Mouse (Mus musculus): ENCODE results near the gene Dclk2.

The Dclk2 gene

DNA sequence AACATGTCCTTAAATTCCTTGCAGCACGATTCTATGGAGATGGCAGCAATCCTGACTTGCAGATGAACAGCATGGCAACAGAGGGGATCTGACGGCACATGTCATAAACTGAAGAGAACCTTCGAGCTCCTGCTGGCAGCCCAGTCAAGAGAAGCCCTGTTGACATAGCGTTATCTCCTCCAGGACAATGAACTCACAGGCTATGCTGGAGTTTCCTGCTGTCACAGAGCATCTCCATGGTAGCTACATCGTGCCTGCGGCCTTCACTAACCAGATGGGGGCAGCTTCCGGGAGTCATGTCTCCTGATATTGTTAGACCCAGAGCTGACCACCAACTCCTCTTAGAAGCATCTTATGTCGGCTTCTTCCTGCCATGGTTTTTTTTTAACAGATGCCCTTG is 117.8 kb downstream of the Dclk2 start:
- no peak for DNase-seq (ENCODE audit: inconsistent age in 2 of 2, low spot score in 1 of 2)

DNA sequence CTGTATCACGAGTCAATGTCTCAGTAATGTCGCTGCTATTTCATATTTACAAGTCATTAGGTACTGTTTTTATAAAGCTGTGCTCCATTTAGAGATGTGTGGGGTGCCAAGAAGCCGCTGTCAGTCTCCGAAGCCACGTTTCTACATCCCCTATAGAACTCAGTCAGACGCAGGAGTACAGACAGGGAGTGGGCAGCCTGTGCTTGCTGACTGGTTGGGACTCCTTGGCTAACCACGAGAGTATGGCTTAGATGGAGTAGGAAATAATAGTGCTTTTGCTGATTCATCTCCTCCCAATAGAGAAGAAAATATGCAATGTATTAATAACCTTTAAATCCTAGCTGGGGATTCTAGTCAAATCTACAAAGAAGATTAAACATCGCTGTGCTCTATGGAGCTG is 119.8 kb downstream of the Dclk2 start:
- DNase-seq (ENCODE audit: inconsistent age in 2 of 2, low spot score in 1 of 2): no peak

DNA sequence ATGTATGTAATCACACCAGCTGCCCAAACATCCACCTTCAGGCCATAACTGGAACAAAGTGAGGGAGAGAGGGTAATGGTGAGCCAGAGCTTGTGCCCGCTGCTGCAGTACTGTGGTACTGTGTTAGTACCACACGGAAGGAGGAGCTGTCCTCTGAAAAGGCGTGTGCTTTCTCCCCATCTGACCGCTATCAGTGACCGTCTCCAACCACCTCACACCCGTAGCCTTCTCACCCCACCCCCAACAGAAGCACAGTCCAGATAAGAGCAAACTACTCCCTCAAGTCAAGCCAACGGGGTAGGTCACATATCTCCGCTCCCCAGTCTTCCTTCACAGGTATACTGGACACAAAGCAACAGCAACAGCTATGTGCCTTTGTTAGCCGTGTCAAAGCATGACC is 121.6 kb downstream of the Dclk2 start:
- no peak for DNase-seq (ENCODE audit: inconsistent age in 2 of 2, low spot score in 1 of 2)

DNA sequence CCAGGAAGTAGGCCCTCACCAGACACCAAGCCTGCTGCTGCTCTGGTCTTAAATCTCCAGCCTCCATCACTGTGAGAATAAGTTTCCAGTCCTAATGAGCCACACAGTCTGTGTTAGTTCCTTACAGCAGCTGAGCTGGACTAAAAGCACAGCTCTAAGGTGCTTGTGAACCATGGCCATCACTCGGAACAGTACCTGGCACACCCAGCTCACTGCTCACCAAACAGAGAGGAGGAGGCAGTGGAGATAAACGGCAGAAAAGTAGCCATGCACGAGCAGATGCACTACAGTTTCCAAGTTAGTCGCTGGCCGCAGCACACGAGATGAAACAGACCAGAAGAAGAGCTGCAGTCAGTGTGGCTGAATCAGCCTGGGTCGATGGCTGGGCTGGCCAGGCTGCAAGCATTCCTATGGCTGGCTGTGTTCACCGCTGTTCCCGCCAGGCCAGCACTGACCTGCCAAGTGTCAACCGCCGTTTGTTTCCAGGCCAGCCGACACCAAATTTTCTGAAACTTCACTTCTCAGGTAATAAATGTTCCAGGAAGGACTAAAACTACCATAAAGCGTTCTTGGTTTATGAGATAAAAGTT is 122.7 kb downstream of the Dclk2 start:
- no peak for DNase-seq (ENCODE audit: inconsistent age in 2 of 2, low spot score in 1 of 2)

DNA sequence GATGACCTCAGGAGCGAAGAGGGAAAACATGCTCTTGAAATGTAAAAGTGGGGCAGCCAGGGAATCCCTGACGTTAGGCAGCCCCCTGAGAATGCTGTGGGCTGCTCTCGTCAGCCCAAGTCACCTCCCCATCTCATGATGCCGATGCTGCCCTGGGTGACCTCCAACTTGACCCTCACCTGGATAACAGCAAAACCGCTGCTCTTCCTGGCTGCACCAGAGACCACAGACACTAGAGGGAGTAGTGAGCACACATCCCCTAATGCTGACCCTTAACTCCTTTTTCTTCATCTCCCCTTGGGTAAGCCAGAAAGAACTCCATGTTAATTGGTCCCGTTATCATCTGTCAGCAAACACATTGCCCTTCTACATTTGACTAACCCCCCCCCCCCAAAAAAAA is 123.9 kb downstream of the Dclk2 start:
- peak in 1 of 2 experiments; percentile 45 for DNase-seq (ENCODE audit: inconsistent age in 2 of 2, low spot score in 1 of 2)

DNA sequence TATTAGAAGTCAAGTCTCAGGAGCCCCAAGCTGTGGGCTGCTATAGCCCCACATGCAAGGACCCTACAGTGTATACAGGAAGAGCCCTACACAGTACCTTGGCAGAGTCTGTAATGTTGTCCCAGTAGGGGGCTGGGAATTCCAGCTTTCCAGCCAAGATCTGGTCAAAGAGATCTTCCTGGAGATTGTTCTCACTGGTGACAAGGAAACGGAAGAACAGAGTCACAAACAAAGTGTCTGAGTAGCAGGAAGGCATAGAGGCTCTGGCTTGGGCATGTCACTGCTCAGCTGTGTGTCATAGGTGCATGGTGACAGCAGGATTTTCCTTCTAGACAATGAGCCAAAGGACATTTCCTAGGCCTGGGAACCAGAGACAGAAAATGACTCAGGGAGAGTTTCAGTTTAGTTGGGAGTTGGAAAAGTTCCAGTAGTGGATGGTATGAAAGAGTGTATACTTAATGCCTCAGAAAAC is 126.9 kb downstream of the Dclk2 start:
- DNase-seq (ENCODE audit: inconsistent age in 2 of 2, low spot score in 1 of 2): peak; percentile 50 to 80

DNA sequence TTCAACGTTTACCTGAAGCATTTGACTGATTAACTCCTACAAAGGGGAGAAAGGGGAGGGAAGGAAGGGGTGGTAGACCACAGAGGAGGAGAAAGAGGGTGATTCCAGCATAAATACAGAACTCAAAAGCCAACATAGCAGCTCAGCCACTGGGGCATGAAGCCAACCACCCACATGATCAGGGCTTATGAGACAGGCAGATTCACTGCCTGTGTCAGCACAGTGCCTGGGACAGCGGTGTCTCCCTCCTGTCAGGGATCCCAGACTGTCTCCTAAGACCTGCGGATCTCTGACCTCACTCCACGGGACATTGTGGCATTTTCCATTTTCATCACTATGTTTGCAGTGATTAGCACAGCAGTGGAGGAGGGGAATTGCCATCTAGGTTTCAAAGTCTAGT is 127.4 kb downstream of the Dclk2 start:
- peak in 1 of 2 experiments; percentile 44 for DNase-seq (ENCODE audit: inconsistent age in 2 of 2, low spot score in 1 of 2)

DNA sequence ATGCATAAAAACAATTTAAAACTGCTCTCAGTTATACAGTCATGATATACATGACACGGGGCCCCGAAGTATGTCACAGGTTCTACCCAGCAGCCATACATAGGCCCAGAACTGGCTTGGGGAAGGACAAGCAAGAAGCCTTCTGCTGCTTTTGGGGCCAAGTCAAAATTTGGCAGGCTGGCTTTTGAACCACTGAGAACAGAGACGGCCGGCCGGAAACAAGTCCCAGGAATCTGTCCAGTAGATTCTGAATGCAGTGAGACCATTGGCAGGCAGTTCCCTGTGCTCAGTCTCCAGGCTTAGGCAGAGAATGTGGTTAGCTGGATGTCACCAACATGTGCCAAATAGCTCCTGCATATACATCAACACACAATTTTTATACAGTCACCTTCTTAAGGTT is 130.9 kb downstream of the Dclk2 start:
- no peak for DNase-seq (ENCODE audit: inconsistent age in 2 of 2, low spot score in 1 of 2)

DNA sequence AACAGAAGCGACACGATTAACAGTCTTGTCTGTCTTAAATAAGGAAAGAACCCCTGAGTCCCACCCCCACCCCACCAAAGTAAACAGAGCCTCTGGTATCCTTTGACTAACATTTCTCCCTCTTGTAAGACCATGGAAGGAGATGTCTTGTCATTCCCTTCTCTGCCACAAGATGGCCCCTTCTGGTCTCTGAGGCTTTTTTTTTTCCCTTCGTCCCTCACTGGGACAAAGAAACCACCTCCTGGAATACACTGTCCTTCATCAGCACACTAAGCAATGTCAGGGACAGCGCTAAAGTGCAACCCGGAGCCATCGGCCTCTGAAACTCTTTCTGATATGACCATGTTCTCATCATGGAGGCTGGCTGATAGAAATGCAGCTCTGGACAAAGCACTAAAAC is 131.9 kb downstream of the Dclk2 start:
- DNase-seq (ENCODE audit: inconsistent age in 2 of 2, low spot score in 1 of 2): peak; percentile 65 to 93

DNA sequence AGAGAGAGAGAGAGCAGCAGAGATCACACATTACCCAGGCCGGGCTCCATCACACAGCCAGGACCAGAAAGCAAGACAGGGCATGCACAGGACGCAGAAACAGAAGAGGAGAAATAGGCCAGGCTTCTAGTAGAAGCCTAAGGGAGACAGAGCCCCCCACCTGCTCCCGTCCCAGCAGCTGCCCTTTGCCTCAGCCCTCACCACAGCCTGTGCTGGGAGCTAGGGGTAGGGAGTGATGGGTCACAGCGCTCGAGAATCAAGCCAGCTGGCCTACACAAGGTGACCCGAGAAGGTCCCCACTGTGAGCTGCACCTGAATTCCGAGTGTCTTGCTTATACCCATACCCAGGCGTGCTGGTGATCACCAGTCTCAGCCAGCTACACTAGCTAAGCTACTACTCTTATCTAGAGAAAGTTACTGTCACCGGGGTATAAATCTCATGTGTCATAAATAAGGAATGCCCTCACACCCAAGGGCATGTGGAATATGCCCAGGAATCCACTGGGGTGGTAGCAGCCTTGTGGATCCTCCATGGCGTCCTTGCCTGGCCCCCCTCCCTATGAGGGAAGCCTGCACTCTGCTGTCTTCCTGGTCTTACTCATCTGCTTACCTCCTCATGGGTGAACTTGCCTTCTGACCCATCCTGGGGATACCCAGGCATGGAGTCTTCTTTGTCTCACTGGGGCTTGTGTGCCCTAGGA is 133.1 kb downstream of the Dclk2 start:
- peak in 1 of 2 experiments; percentile 68 for DNase-seq (ENCODE audit: inconsistent age in 2 of 2, low spot score in 1 of 2)

DNA sequence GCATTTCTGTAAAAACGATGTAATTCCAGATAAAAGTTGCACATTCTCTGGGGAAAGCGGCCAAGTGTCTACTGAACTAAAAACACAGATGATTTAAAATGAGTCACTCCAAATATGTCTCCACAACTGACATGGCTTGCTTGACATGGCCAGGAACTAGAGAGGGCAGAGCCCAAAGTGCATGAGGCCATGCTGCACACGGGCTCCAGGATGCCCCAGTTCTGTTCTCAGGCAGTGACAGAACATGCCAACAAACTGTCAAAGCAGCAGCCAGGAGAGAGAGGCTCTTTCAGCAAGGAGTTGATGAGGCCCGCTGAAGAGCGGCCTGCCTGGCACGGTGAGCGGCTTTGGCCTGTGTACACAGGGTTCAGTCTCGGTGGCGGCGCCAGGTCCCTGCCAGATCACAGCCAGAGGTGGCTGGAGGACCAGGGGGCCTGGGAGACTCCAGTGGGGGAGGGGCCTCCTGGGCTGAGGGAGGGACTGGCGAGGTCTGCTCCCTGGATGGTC is 133.8 kb downstream of the Dclk2 start:
- DNase-seq (ENCODE audit: inconsistent age in 2 of 2, low spot score in 1 of 2): peak; percentile 47 to 84

DNA sequence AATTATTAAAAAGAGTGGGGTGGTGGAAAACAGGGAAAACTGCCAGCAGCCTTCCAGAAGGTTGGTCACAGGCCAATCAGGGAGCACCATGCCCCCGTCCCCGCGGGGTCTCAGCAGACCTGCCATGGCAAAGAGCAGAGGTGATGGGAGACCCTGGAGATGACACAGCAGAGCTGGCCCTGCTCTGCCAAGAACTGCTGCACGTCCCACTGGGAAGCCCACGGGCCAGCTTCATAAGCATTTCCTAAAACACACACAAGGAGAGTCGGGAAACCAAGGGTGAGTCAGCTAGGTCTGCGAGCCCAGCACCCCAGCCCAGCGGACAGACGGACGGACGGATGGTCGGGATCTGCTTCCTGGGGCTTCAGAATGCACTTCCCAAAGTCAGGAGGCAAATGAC is 134.4 kb downstream of the Dclk2 start:
- no peak for DNase-seq (ENCODE audit: inconsistent age in 2 of 2, low spot score in 1 of 2)

DNA sequence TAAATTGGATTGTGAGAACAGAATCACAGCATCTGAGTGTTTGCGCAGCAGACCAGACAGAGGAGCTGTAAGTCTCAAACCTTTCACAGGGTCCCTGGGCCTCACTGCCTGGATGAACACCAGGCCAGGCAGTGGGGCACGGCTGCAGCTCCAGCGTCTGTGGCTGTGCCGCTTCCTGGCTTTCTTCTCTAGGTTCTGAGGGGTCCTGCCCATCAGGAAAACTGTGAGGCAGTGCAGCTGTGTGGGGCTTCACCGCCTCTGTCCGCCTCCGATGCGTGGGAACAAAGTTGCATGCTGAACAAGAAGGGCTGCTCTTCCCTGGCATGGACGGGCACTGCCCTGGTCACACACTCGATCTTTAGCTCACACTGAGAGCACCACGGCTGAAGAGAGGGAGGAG is 135.7 kb downstream of the Dclk2 start:
- no peak for DNase-seq (ENCODE audit: inconsistent age in 2 of 2, low spot score in 1 of 2)

DNA sequence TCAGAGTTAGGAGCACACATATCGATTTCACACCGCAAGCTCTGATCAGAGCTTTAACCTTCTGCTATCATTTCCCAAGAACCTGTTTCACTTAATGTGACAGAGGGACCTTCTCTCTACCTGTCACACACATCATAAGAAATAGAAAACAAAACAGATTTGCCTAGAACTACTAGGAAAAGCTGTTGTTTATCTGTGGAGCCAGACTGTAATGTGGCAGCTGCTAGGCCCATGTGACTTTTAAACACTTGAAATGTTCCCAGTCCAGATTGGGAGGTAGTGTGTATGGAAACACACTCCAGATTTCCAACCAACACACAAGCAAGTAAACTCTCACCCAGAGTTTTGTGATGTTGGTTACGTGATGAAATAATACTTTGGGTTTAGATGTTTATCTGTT is 136.6 kb downstream of the Dclk2 start:
- no peak for DNase-seq (ENCODE audit: inconsistent age in 2 of 2, low spot score in 1 of 2)

DNA sequence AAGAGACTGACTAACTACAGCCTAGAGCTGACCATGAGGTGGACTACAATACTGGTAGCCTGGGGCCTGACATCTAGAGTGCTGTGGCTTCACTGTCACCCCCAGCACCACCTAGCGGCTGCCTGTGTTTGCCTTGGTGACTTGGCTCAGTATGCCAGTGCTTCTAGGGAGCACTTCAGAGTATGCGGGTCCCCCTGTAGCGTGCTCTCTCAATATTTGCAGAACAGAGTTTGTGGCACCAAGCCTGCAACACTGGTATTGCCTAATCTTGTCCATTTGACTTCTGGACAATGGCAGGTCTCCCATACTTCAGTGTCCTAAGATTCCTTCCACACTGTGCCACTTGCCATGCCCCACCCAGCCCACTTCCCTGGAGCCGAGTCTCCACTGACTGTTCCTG is 140.9 kb downstream of the Dclk2 start:
- DNase-seq (ENCODE audit: inconsistent age in 2 of 2, low spot score in 1 of 2): no peak

DNA sequence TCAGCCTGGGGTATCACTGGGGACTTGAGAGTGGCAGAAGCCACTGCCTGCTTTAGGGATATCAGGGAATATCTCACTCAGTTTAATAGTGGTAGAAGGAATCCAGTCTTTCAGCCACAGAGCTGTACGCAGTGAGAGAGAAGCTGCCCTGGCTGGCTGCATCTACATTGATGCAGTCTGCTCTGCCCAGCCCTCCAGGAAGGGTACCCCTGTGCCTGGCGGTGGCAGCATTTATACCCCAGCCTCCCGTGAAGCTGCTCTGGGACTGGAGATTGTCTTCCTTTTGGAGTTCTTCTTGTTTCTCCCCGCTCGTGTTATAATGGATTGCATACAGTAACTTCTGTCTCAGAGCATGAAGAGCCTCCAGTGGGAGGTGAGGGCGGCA is 145.2 kb downstream of the Dclk2 start:
- DNase-seq (ENCODE audit: inconsistent age in 2 of 2, low spot score in 1 of 2): no peak

DNA sequence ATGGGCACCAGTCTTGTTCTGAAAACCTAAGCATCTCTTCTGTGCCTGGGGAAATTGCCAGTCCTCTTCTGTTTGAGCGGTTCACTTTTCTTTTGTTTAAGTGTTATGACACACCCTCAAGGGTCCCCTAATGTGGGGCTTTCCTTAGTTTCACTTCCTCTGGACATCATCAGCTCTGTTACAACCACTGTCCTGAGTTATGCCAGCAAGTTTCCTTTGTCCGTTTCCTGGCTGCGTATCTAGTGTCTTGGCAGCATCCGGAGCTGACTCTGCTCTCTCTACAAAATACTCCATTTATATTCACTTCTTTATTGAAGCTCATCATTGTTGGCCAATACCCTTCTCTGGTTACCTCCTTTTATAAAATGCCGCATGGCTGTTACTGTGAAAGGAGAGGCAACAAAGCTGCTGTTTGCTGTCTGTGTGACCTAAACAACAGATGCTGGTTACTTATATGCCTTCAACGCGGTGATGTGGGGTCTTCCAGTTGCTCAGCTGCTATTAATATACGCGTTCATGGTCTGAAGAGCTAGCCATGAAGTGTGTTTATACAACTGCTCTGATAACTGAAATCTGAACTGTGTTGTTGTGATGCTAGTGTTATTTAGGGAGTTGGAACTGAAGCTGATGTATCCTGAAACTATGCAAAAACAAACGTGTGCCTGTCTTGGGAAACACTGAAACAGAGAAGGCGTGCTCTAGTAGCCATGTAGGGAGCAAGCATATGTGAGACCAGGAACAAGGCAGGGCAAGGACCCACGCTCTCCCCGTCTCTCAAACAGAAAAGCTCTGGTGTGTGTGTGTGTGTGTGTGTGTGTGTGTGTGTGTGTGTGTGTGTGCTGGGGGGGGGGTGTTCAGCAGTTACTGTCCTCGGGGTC is 145.8 kb downstream of the Dclk2 start:
- peak; percentile 25 to 56 for DNase-seq (ENCODE audit: inconsistent age in 2 of 2, low spot score in 1 of 2)

DNA sequence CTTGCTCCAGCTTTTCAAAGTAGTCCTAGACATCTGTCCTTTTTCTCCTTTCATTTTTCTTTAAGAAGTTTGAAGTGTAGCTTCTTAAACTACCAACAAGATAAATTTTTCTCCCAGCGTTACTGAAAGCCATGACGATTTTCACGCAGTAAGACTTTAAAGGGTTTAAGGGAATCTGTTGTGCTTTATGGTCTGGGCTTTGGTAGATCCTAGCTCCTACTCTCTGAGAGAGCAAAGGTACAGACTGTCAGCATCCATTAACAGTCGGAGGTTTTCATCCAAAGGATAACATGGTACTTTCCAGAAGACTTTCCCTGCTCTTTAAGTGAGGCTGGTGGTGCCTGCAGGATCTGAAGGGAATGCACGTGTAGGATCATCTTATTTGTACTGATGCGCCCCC is 151.7 kb downstream of the Dclk2 start:
- no peak for DNase-seq (ENCODE audit: inconsistent age in 2 of 2, low spot score in 1 of 2)

DNA sequence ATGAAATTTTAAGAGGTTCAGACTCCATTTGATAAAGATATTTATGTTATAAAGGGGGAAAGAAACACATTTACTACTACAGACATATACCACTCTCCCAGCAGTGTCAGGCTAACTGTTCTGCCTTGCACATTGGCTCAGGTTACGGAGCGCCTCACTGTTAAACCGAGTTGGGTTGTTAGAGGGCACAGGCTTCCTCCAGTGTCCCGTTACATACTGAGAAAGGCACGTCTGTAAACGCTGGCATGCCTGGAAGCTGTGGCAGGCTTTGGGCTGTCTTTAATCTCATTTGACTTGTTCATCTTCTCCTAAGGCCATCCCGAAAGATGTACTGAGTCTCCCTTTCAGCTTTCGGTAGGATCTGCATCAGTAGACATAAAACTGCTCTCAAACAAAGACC is 152.1 kb downstream of the Dclk2 start:
- DNase-seq (ENCODE audit: inconsistent age in 2 of 2, low spot score in 1 of 2): no peak

DNA sequence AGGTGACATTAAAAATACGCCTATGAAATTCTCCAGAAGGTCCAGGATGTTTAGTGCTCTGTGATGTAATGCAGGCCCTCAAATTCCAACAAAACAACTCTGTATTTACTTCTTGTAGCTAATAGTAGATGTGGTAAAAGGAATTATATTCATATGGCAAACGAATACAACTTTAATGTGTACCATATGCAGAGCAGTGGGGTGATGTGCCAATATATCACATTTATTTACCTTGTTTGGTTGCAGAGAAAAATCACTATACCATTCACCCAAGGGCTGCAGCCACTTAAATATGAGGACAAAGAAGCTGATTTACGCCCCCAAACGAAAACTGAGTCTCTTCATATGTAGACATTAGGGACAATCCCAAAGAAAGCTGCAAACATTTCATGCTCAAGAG is 158.2 kb downstream of the Dclk2 start:
- no peak for DNase-seq (ENCODE audit: inconsistent age in 2 of 2, low spot score in 1 of 2)

DNA sequence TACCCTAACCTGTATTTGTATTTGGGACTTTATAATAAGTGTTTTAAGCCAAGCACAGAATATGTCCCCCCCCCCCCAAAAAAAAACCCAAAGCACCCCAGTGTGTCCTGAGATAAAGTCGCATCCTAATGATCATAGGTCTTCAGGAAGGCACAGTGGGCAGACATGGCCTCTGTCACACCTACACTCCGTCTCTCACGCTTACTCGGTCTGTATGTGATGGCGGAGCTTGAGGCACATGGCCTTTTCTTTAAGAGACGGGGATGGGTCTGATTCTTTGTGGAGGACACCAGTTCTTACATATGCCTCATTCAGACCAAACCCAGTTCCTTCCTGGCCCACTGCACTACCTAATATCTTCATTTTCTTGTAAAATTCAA is 158.6 kb downstream of the Dclk2 start:
- no peak for DNase-seq (ENCODE audit: inconsistent age in 2 of 2, low spot score in 1 of 2)

Measured in adrenal gland, adult (tissue).